Mouse (Mus musculus) hindbrain, embryonic 13.5 days (tissue): ENCODE data around the gene Habp4. TPM values are rescaled to one million over a fixed set of nuclear protein-coding genes. Genes with fewer than 3 reads are reported as not detected.

ENCODE experiments used
- ATAC-seq: fragments of 200-750 bp; cut with Nextera tagmentation; 2 replicates; pipeline ENCODE4 v1.8.0; 2017; ENCODE audit warnings: moderate TSS enrichment; ENCODE audit not compliant: low FRiP score
- H3K27ac ChIP-seq: fragments of 300-500 bp; sonication (generic); 2 replicates; pipeline ENCODE4 v1.5.1; 2015; ENCODE audit warnings: inconsistent platforms, mild to moderate bottlenecking, moderate library complexity
- H3K27me3 ChIP-seq: fragments of 300-500 bp; sonication (generic); 2 replicates; pipeline ENCODE4 v1.6.1; 2015; ENCODE audit warnings: mild to moderate bottlenecking, inconsistent platforms
- H3K36me3 ChIP-seq: fragments of 300-500 bp; sonication (generic); 2 replicates; pipeline ENCODE4 v1.6.1; 2015; ENCODE audit warnings: mild to moderate bottlenecking, inconsistent platforms
- H3K4me1 ChIP-seq: fragments of 300-500 bp; sonication (generic); replicated peaks from 2 replicates; pipeline ENCODE4 v1.6.1; 2015; ENCODE audit warnings: inconsistent platforms
- H3K4me2 ChIP-seq: fragments of 300-500 bp; sonication (generic); 2 replicates; pipeline ENCODE4 v1.6.1; 2015; ENCODE audit warnings: inconsistent platforms, mild to moderate bottlenecking, moderate library complexity
- H3K4me3 ChIP-seq: fragments of 300-500 bp; sonication (generic); 2 replicates; pipeline ENCODE4 v1.5.1; 2015; ENCODE audit warnings: mild to moderate bottlenecking, inconsistent platforms
- H3K9ac ChIP-seq: fragments of 300-500 bp; sonication (generic); 2 replicates; pipeline ENCODE4 v1.6.1; 2015; ENCODE audit warnings: mild to moderate bottlenecking, inconsistent platforms
- H3K9me3 ChIP-seq: fragments of 300-500 bp; sonication (generic); 2 replicates; pipeline ENCODE4 v1.6.1; 2016; ENCODE audit warnings: inconsistent platforms
- WGBS: fragments of 180-500 bp; shearing (Covaris S2); methylation state at CpG from one replicate; pipeline ENCODE4 v1.1.7; 2015; 5-methylcytosine and 5-hydroxymethylcytosine counted together
- polyA plus RNA-seq: library from polyadenylated mRNA; unstranded; fragments of >200 nt; fragmentation: Nextera tagmentation; extraction: Ambion mirVana; gene quantifications from 2 replicates; pipeline ENCODE4 v1.2.1, GENCODE M21; 2015

Gene Habp4
- polyA plus RNA-seq, 1 experiment from 2014 or later = 29.9 TPM

- H3K4me1 ChIP-seq = peaks cover 10% of the 10 kb centered on the region
Observed at GRCm38 (mm10) chr13:64153083-64153682, 8.4 kb upstream of the Habp4 start, which contains the start of gene Zfp367. Zfp367 (minus strand) TSS chr13:64153202.

GRCm38 (mm10) chr13:64153751-64154267 is 7.8 kb upstream of the Habp4 start:
- peak overlapping the region; percentile 19; the same call in 1 of the 2 replicates for H3K9ac ChIP-seq

More at GRCm38 (mm10) chr13:64153083-64153682, 8.4 kb upstream of the Habp4 start, which contains the start of gene Zfp367:
- no peaks in the 10 kb centered on the region for H3K9me3 ChIP-seq
- peak within 1 kb of the TSS; percentile 86 for H3K4me3 ChIP-seq
- ATAC-seq = peak; percentile 98
- no peaks in the 10 kb centered on the region for H3K36me3 ChIP-seq
- H3K27me3 ChIP-seq = 0 out of 2 replicates have a peak, but pooled peaks cover 3% of the 10 kb centered on the region
- peak within 1 kb of the TSS; percentile 80 for H3K9ac ChIP-seq
- H3K27ac ChIP-seq = peak within 1 kb of the TSS; percentile 83
- peak within 1 kb of the TSS; percentile 89 for H3K4me2 ChIP-seq
- WGBS = under 1% methylated on average over 52 of the region's 56 CpGs

GRCm38 (mm10) chr13:64154651-64155050 is 7.0 kb upstream of the Habp4 start:
- no peak overlapping the region for H3K4me3 ChIP-seq
- H3K4me2 ChIP-seq = no peak overlapping the region
- H3K36me3 ChIP-seq = no peaks in the 10 kb centered on the region
- no peaks in the 10 kb centered on the region for H3K9me3 ChIP-seq
- WGBS = 65% methylated on average over 2 of the region's 2 CpGs
- no peak for ATAC-seq
- 0 out of 2 replicates have a peak, but pooled peaks cover 3% of the 10 kb centered on the region for H3K27me3 ChIP-seq
- no peak overlapping the region for H3K9ac ChIP-seq
- H3K4me1 ChIP-seq = peaks cover 10% of the 10 kb centered on the region
- H3K27ac ChIP-seq = no peak overlapping the region

More at GRCm38 (mm10) chr13:64153751-64154267, 7.8 kb upstream of the Habp4 start:
- H3K27ac ChIP-seq = no peak overlapping the region
- H3K36me3 ChIP-seq = no peaks in the 10 kb centered on the region
- WGBS = 1% methylated on average over 18 of the region's 18 CpGs
- peak overlapping the region; percentile 86 for H3K4me3 ChIP-seq
- H3K4me2 ChIP-seq = peak overlapping the region; percentile 89
- ATAC-seq = peak; percentile 27
- H3K9me3 ChIP-seq = no peaks in the 10 kb centered on the region
- 0 out of 2 replicates have a peak, but pooled peaks cover 3% of the 10 kb centered on the region for H3K27me3 ChIP-seq
- peaks cover 10% of the 10 kb centered on the region for H3K4me1 ChIP-seq

DNA sequence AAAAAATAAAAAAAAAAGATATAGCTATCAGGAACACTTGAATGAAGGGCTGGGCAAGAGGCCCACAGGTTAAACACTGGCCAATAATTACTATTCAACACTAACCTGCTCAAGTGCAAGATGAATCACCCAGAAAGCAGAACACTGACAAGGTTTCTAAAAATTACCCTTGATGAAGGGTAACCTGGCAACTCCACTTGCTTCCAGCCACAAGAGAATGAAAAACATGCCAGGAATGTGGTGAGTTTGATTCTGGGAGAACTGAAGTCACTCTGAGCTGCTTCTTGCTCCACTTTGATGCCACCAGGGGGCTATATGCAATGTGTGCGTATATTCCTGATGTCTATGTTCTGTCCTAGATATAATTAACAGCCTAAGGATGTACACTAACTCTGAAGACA is 6.5 kb upstream of the Habp4 start:
- H3K36me3 ChIP-seq = no peaks in the 10 kb centered on the region
- no peak overlapping the region for H3K4me3 ChIP-seq
- no peaks in the 10 kb centered on the region for H3K9me3 ChIP-seq
- 0 out of 2 replicates have a peak, but pooled peaks cover 7% of the 10 kb centered on the region for H3K27me3 ChIP-seq
- H3K27ac ChIP-seq = no peak overlapping the region
- H3K4me1 ChIP-seq = peaks cover 10% of the 10 kb centered on the region
- 13% methylated on average over 1 of the region's 1 CpGs for WGBS
- ATAC-seq = no peak
- no peak overlapping the region for H3K9ac ChIP-seq
- no peak overlapping the region for H3K4me2 ChIP-seq

DNA sequence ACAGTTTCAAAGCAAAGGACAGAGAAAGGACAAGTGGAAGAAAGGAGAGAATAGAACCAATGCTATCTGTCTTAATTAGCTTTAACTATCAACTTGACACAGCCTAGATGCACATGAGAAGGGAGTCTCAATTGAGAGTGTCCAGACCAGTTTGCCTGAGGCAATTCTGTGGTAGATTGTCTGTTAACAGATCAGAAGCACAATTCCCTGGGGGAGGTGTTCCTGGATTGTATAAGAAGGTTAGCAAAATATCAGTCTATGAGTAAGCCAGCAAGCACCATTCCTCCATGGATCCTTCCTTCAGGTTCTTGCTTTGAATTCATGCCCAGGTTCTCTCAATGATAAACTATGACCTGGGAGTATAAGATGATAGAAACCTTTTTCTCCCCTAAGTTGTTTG is 4.7 kb upstream of the Habp4 start:
- Histone ChIP-seq H3K4me2 (no peak overlapping the region), H3K27me3 (0 out of 2 replicates have a peak, but pooled peaks cover 10% of the 10 kb centered on the region), H3K9me3 (no peaks in the 10 kb centered on the region), H3K4me3 (no peak overlapping the region), H3K36me3 (no peaks in the 10 kb centered on the region), H3K27ac (no peak overlapping the region), H3K4me1 (peaks cover 8% of the 10 kb centered on the region), H3K9ac (no peak overlapping the region)
- ATAC-seq = no peak

GRCm38 (mm10) chr13:64161916-64162611 is 440 bp downstream of the Habp4 start:
- no peak; the same call in 1 of the 2 replicates for ATAC-seq
- Histone ChIP-seq H3K9ac (peak overlapping the region; percentile 94), H3K9me3 (peaks cover 3% of the 10 kb centered on the region; the same call in 1 of the 2 replicates), H3K36me3 (peaks cover 9% of the 10 kb centered on the region; the same call in 1 of the 2 replicates), H3K4me1 (peaks cover 17% of the 10 kb centered on the region), H3K4me2 (peak overlapping the region; percentile 97), H3K27ac (peak overlapping the region; percentile 88), H3K27me3 (0 out of 2 replicates have a peak, but pooled peaks cover 8% of the 10 kb centered on the region), H3K4me3 (peak overlapping the region; percentile 88)
- WGBS = 0% methylated on average over 69 of the region's 71 CpGs

DNA sequence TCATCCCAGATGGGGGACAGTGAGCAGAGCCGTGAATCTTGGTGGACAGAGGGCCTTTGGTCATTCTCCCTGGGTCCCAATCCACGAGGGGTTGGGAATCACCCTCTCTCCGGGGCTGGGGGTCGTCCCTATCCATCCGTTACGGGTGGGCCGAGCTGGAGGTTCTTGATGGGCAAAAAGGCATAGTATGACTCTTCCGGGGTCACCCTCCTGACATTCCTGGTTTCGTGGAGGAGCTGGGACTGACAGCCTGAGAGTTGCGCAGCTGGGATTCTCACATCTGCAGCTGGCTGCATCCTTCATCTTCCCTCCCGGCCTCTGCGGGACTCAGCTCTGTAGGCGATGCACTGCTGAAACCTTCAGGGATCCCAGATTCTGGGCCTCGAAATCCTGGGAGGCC is 1.0 kb downstream of the Habp4 start:
- Histone ChIP-seq H3K4me3 (peak overlapping the region; percentile 88), H3K36me3 (peaks cover 13% of the 10 kb centered on the region), H3K27ac (peak overlapping the region; percentile 88), H3K4me2 (peak overlapping the region; percentile 97), H3K9me3 (peaks cover 7% of the 10 kb centered on the region), H3K4me1 (peaks cover 17% of the 10 kb centered on the region), H3K9ac (peak overlapping the region; percentile 94), H3K27me3 (0 out of 2 replicates have a peak, but pooled peaks cover 8% of the 10 kb centered on the region)
- WGBS = under 1% methylated on average over 14 of the region's 14 CpGs
- peak; percentile 1; the same call in 1 of the 2 replicates for ATAC-seq

- Histone ChIP-seq H3K36me3 (peaks cover 16% of the 10 kb centered on the region), H3K9me3 (peaks cover 8% of the 10 kb centered on the region), H3K4me3 (peak overlapping the region; percentile 88), H3K4me1 (peaks cover 17% of the 10 kb centered on the region), H3K27ac (no peak overlapping the region), H3K9ac (peak overlapping the region; percentile 94), H3K27me3 (0 out of 2 replicates have a peak, but pooled peaks cover 8% of the 10 kb centered on the region), H3K4me2 (peak overlapping the region; percentile 97)
- no peak for ATAC-seq
- 31% methylated on average over 13 of the region's 13 CpGs for WGBS
Observed at GRCm38 (mm10) chr13:64163147-64163715, 1.6 kb downstream of the Habp4 start.

DNA sequence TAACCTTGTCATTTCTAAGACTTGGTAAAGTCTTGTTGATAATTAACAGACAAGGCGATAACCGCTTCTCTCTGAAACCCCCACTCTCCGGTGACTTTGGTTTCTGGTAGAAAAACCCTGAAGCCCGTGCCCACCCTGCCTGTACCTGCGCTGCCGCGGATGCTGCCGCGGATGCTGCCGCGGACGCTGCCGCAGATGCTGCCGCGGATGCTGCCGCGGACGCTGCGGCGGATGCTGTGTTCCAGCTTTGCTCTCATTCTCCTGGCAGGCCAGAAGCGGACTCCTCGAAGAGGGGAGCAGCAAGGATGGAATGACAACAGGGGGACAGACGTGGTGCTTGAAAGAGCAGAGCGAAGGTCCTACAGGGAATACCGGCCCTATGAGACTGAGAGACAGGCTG is 8.1 kb downstream of the Habp4 start:
- Histone ChIP-seq H3K27ac (no peak overlapping the region), H3K4me1 (no peaks in the 10 kb centered on the region), H3K27me3 (no peaks in the 10 kb centered on the region), H3K4me3 (no peak overlapping the region), H3K4me2 (no peak overlapping the region), H3K9me3 (peaks cover 58% of the 10 kb centered on the region), H3K36me3 (peaks cover 81% of the 10 kb centered on the region), H3K9ac (no peak overlapping the region)
- 98% methylated on average over 25 of the region's 25 CpGs for WGBS
- ATAC-seq = no peak

DNA sequence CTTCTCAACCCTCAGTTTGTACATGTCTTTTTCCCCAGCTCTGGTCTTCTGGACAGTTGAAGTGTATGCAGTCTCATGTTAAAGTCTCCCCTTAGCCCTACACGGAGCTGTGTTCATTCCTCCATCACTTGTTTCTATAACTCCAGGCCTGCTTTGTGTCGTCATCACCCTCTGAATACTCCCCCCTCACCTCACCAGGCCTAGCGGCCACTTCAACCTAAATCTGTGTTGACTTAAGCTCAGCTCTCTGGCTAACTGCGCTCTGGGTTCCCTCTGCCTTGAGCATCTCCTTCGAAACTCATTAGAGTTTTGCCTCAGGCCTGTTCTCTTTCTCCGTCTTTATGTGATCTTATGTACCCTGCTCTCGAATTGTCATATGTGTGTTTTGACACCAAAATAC is 16.4 kb downstream of the Habp4 start:
- H3K9me3 ChIP-seq = 0 out of 2 replicates have a peak, but pooled peaks cover 2% of the 10 kb centered on the region
- peaks cover 70% of the 10 kb centered on the region for H3K36me3 ChIP-seq
- no peak overlapping the region for H3K9ac ChIP-seq
- ATAC-seq = no peak
- no peak overlapping the region for H3K4me3 ChIP-seq
- no peak overlapping the region for H3K4me2 ChIP-seq
- no peaks in the 10 kb centered on the region for H3K4me1 ChIP-seq
- whole genome bisulfite sequencing = 78% methylated on average over 7 of the region's 7 CpGs
- H3K27ac ChIP-seq = no peak overlapping the region
- H3K27me3 ChIP-seq = no peaks in the 10 kb centered on the region

DNA sequence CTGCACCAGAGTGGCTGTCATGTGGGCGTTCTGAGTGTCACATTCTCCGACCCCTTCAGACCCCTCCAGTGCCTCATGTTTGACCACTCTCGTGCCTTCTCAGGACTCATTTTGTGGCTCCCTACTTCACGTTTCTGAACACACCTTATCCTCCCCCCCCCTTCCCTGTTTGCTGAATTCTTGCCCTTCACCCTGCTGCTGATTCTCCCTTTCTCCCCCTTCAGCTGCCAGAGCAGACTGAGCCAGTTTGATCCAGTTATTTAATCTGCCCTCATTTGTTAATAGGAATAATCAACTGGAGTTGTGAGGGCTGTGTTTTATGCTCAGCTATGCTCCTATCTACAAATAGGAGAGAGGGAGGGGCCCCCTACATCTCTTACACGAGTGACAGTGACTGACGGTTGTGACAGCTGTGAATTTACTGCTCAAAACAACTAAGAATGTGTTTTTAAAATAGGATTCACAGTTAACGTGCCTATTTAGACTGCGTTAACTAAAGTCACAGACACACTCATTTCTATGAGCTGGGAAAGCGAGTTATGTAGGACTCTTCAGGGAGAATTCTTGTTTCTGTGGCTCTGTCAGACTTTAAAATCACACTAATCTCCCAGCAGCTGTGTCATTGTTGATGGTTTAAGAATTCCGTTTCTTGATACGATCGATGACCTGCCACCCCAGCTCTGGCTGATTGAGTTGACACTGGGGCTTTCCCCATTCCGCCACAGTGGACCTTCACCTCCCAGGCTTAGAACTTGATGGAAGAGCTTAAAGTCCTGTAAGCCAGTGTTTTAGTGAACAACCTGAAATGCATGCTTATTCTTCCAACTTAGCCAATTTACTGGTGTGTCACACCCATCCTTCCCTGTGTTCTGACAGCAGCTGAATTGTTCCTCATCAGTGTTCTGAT is 17.4 kb downstream of the Habp4 start:
- H3K4me2 ChIP-seq = no peak overlapping the region
- no peak overlapping the region for H3K9ac ChIP-seq
- H3K27me3 ChIP-seq = no peaks in the 10 kb centered on the region
- peaks cover 70% of the 10 kb centered on the region for H3K36me3 ChIP-seq
- WGBS = 79% methylated on average over 13 of the region's 13 CpGs
- H3K4me3 ChIP-seq = no peak overlapping the region
- no peak for ATAC-seq
- H3K4me1 ChIP-seq = no peaks in the 10 kb centered on the region
- no peaks in the 10 kb centered on the region for H3K9me3 ChIP-seq
- no peak overlapping the region for H3K27ac ChIP-seq
